Mouse (Mus musculus) embryonic facial prominence, embryonic 15.5 days (tissue): ENCODE results near the gene Pip4k2a. TPM values are rescaled to one million over a fixed set of nuclear protein-coding genes. Genes with fewer than 3 reads are reported as not detected.
"Not testable (repeated sequence)": the region's sequence is repeated elsewhere in the genome, so short reads cannot be mapped to it uniquely, and the experiment has no call there.

Experiments used
- ATAC-seq: fragments of 200-750 bp; cut with Nextera tagmentation; 2 replicates; pipeline ENCODE4 v1.8.0; 2017; ENCODE audit warnings: low read depth, moderate TSS enrichment; ENCODE audit not compliant: insufficient number of reproducible peaks, low FRiP score, low TSS enrichment
- H3K27ac ChIP-seq: fragments of 300-500 bp; sonication (generic); replicated peaks from 2 replicates; pipeline ENCODE4 v1.5.1; 2015; ENCODE audit warnings: mild to moderate bottlenecking, inconsistent platforms
- H3K27me3 ChIP-seq: fragments of 300-500 bp; sonication (generic); 2 replicates; pipeline ENCODE4 v1.6.1; 2015; ENCODE audit warnings: inconsistent platforms
- H3K36me3 ChIP-seq: fragments of 300-500 bp; sonication (generic); 2 replicates; pipeline ENCODE4 v1.6.1; 2015; ENCODE audit warnings: mild to moderate bottlenecking, inconsistent platforms
- H3K4me1 ChIP-seq: fragments of 300-500 bp; sonication (generic); 2 replicates; pipeline ENCODE4 v1.6.1; 2015; ENCODE audit warnings: inconsistent platforms
- H3K4me2 ChIP-seq: fragments of 300-500 bp; sonication (generic); replicated peaks from 2 replicates; pipeline ENCODE4 v1.6.1; 2015; ENCODE audit warnings: mild to moderate bottlenecking, inconsistent platforms
- H3K4me3 ChIP-seq: fragments of 300-500 bp; sonication (generic); replicated peaks from 2 replicates; pipeline ENCODE4 v1.5.1; 2015; ENCODE audit warnings: mild to moderate bottlenecking, inconsistent platforms
- H3K9ac ChIP-seq: fragments of 300-500 bp; sonication (generic); 2 replicates; pipeline ENCODE4 v1.6.1; 2015; ENCODE audit warnings: inconsistent platforms
- H3K9me3 ChIP-seq: fragments of 300-500 bp; sonication (generic); replicated peaks from 2 replicates; pipeline ENCODE4 v1.6.1; 2016; ENCODE audit warnings: inconsistent platforms
- WGBS: fragments of 180-500 bp; shearing (Covaris S2); methylation state at CpG from one replicate; pipeline ENCODE4 v1.1.7; 2015; 5-methylcytosine and 5-hydroxymethylcytosine counted together
- polyA plus RNA-seq: library from polyadenylated mRNA; unstranded; fragments of >200 nt; fragmentation: Nextera tagmentation; extraction: Ambion mirVana; gene quantifications from 2 replicates; pipeline ENCODE4 v1.2.1, GENCODE M21; 2015

Pip4k2a gene
- polyA plus RNA-seq, 1 experiment from 2014 or later = 10.8 TPM

GRCm38 (mm10) chr2:18910209-18910608 lies 87.7 kb downstream of the Pip4k2a start:
- 85% methylated on average over 6 of the region's 6 CpGs for WGBS
- Histone ChIP-seq H3K36me3 (no peaks in the 10 kb centered on the region), H3K4me2 (no peak overlapping the region), H3K4me3 (no peak overlapping the region), H3K9ac (no peak overlapping the region), H3K27ac (no peak overlapping the region), H3K4me1 (peaks cover 9% of the 10 kb centered on the region; the same call in 1 of the 2 replicates), H3K9me3 (no peaks in the 10 kb centered on the region), H3K27me3 (no peaks in the 10 kb centered on the region)
- ATAC-seq = no peak

GRCm38 (mm10) chr2:18909713-18910112 lies 88.2 kb downstream of the Pip4k2a start:
- H3K27me3 ChIP-seq = no peaks in the 10 kb centered on the region
- no peak overlapping the region for H3K4me2 ChIP-seq
- H3K4me3 ChIP-seq = no peak overlapping the region
- no peak overlapping the region for H3K27ac ChIP-seq
- H3K36me3 ChIP-seq = no peaks in the 10 kb centered on the region
- peaks cover 9% of the 10 kb centered on the region; the same call in 1 of the 2 replicates for H3K4me1 ChIP-seq
- no peak overlapping the region for H3K9ac ChIP-seq
- 84% methylated on average over 6 of the region's 6 CpGs for WGBS
- no peaks in the 10 kb centered on the region for H3K9me3 ChIP-seq
- no peak for ATAC-seq

GRCm38 (mm10) chr2:18907269-18907668 lies 90.7 kb downstream of the Pip4k2a start:
- no peak overlapping the region for H3K27ac ChIP-seq

GRCm38 (mm10) chr2:18906421-18907084 lies 91.4 kb downstream of the Pip4k2a start:
- Histone ChIP-seq H3K36me3 (no peaks in the 10 kb centered on the region), H3K27me3 (no peaks in the 10 kb centered on the region), H3K4me1 (no peaks in the 10 kb centered on the region), H3K27ac (no peak overlapping the region), H3K4me2 (no peak overlapping the region), H3K9ac (no peak overlapping the region), H3K4me3 (no peak overlapping the region), H3K9me3 (no peaks in the 10 kb centered on the region)
- 74% methylated on average over 2 of the region's 2 CpGs for WGBS
- no peak for ATAC-seq

More at GRCm38 (mm10) chr2:18907269-18907668, 90.7 kb downstream of the Pip4k2a start:
- no peak for ATAC-seq
- Histone ChIP-seq H3K36me3 (no peaks in the 10 kb centered on the region), H3K9me3 (no peaks in the 10 kb centered on the region), H3K4me3 (no peak overlapping the region), H3K27me3 (no peaks in the 10 kb centered on the region), H3K9ac (no peak overlapping the region), H3K4me2 (no peak overlapping the region), H3K4me1 (no peaks in the 10 kb centered on the region)
- 60% methylated on average over 8 of the region's 8 CpGs for WGBS

GRCm38 (mm10) chr2:18903301-18904068 lies 94.4 kb downstream of the Pip4k2a start:
- H3K9me3 ChIP-seq = no peaks in the 10 kb centered on the region
- H3K27me3 ChIP-seq = no peaks in the 10 kb centered on the region
- H3K9ac ChIP-seq = no peak overlapping the region
- H3K36me3 ChIP-seq = 0 out of 2 replicates have a peak, but pooled peaks cover 3% of the 10 kb centered on the region
- H3K4me1 ChIP-seq = no peaks in the 10 kb centered on the region
- WGBS = 89% methylated on average over 9 of the region's 9 CpGs
- H3K4me2 ChIP-seq = no peak overlapping the region
- H3K4me3 ChIP-seq = no peak overlapping the region
- ATAC-seq = no peak
- H3K27ac ChIP-seq = no peak overlapping the region

- H3K36me3 ChIP-seq = 0 out of 2 replicates have a peak, but pooled peaks cover 3% of the 10 kb centered on the region
- no peak overlapping the region for H3K9ac ChIP-seq
- no peak for ATAC-seq
- H3K4me1 ChIP-seq = peaks cover 7% of the 10 kb centered on the region; the same call in 1 of the 2 replicates
- no peak overlapping the region for H3K27ac ChIP-seq
- H3K4me2 ChIP-seq = no peak overlapping the region
- H3K27me3 ChIP-seq = no peaks in the 10 kb centered on the region
- no peak overlapping the region for H3K4me3 ChIP-seq
- no peaks in the 10 kb centered on the region for H3K9me3 ChIP-seq
- WGBS = 90% methylated on average over 4 of the region's 4 CpGs
Observed at GRCm38 (mm10) chr2:18901133-18901532, 96.8 kb downstream of the Pip4k2a start.

GRCm38 (mm10) chr2:18900635-18901034 lies 97.3 kb downstream of the Pip4k2a start:
- no peak for ATAC-seq
- no peak overlapping the region for H3K9ac ChIP-seq
- H3K4me1 ChIP-seq = peaks cover 7% of the 10 kb centered on the region; the same call in 1 of the 2 replicates
- 95% methylated on average over 2 of the region's 2 CpGs for WGBS
- H3K9me3 ChIP-seq = no peaks in the 10 kb centered on the region
- no peak overlapping the region for H3K27ac ChIP-seq
- no peak overlapping the region for H3K4me3 ChIP-seq
- H3K36me3 ChIP-seq = 0 out of 2 replicates have a peak, but pooled peaks cover 3% of the 10 kb centered on the region
- no peaks in the 10 kb centered on the region for H3K27me3 ChIP-seq
- H3K4me2 ChIP-seq = no peak overlapping the region

GRCm38 (mm10) chr2:18897742-18898256 lies 100.1 kb downstream of the Pip4k2a start:
- H3K4me1 ChIP-seq = peaks cover 7% of the 10 kb centered on the region; the same call in 1 of the 2 replicates
- H3K9me3 ChIP-seq = no peaks in the 10 kb centered on the region
- no peak for ATAC-seq
- H3K9ac ChIP-seq = no peak overlapping the region
- H3K27me3 ChIP-seq = no peaks in the 10 kb centered on the region
- 0 out of 2 replicates have a peak, but pooled peaks cover 3% of the 10 kb centered on the region for H3K36me3 ChIP-seq
- H3K4me3 ChIP-seq = no peak overlapping the region
- no peak overlapping the region; the same call in 1 of the 2 replicates for H3K27ac ChIP-seq
- 25% methylated on average over 10 of the region's 10 CpGs for WGBS
- no peak overlapping the region for H3K4me2 ChIP-seq

- Histone ChIP-seq H3K4me3 (no peak overlapping the region), H3K9ac (no peak overlapping the region), H3K4me1 (peaks cover 7% of the 10 kb centered on the region; the same call in 1 of the 2 replicates), H3K36me3 (0 out of 2 replicates have a peak, but pooled peaks cover 3% of the 10 kb centered on the region), H3K27me3 (no peaks in the 10 kb centered on the region), H3K27ac (no peak overlapping the region), H3K4me2 (no peak overlapping the region), H3K9me3 (no peaks in the 10 kb centered on the region)
- ATAC-seq = peak; percentile 35; the same call in 1 of the 2 replicates
- WGBS = 42% methylated on average over 6 of the region's 6 CpGs
Observed at GRCm38 (mm10) chr2:18896015-18896414, 101.9 kb downstream of the Pip4k2a start.

GRCm38 (mm10) chr2:18893336-18893735 lies 104.6 kb downstream of the Pip4k2a start:
- H3K9me3 ChIP-seq, H3K27ac ChIP-seq, ATAC-seq, H3K27me3 ChIP-seq, H3K4me2 ChIP-seq, H3K4me1 ChIP-seq, H3K4me3 ChIP-seq, H3K36me3 ChIP-seq, H3K9ac ChIP-seq: not testable (repeated sequence)
- WGBS = 86% methylated on average over 1 of the region's 1 CpGs

GRCm38 (mm10) chr2:18891991-18892537 lies 105.9 kb downstream of the Pip4k2a start:
- 84% methylated on average over 10 of the region's 10 CpGs for WGBS
- Histone ChIP-seq H3K27me3 (no peaks in the 10 kb centered on the region), H3K9ac (no peak overlapping the region), H3K4me3 (no peak overlapping the region), H3K27ac (no peak overlapping the region), H3K4me2 (no peak overlapping the region), H3K4me1 (no peaks in the 10 kb centered on the region), H3K9me3 (no peaks in the 10 kb centered on the region), H3K36me3 (no peaks in the 10 kb centered on the region)
- no peak for ATAC-seq
